ENCODE assay signal across 13 mouse cellular contexts in the genomic region with DNA sequence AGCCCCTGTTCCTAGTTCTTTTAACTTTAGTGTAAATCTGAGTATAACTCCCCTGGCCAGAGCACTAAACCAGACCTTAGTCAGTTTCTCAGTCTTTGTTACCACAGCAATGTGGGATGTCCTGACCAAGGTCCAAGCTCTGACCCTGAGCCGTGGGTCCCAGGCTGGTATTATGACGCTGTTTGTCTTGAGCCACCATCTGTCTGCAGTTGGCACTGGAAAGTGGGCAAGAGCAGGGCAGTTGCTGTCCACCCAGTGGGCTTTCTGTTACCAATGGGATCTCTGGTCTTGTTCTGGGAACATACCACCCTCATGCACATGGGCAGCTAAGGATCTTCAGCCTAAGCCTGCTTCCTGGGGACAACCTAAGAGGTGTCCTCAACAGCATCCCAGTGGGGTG.
"Had no signal": no experiment of that assay in that cellular context is flagged by ENCODE, and none has a peak within 500 bp of the region (broad histone marks: within the 10 kb centered on the region; RNA-seq: fewer than 3 reads in every experiment).

No protein-coding gene starts in this region.

- DNase-seq: kidney, postnatal 10 days; layer of hippocampus, postnatal 36 days; liver, embryonic 13.5 days; lung, adult 2 months; lung, postnatal 14 days; lung, postnatal 4 days; midbrain, embryonic 14.5 days; right cerebral cortex, postnatal 14 days; right cerebral cortex, postnatal 4 days; thymus, postnatal 25 days had no signal

- H3K27me3 ChIP-seq: liver, embryonic 13.5 days; stomach, embryonic 15.5 days had no signal

- H3K27ac ChIP-seq: left cerebral cortex, adult 2 months; liver, embryonic 13.5 days; stomach, embryonic 15.5 days had no signal

- H3K4me2 ChIP-seq: liver, embryonic 13.5 days; midbrain, embryonic 11.5 days; stomach, embryonic 15.5 days had no signal

- H3K9ac ChIP-seq: stomach, embryonic 15.5 days had no signal

- H3K4me3 ChIP-seq: left cerebral cortex, adult 2 months; liver, embryonic 13.5 days; stomach, embryonic 15.5 days had no signal

- H3K9me3 ChIP-seq: liver, embryonic 13.5 days; stomach, embryonic 15.5 days had no signal

- H3K36me3 ChIP-seq: liver, embryonic 13.5 days; stomach, embryonic 15.5 days had no signal
